Mouse (Mus musculus): Measurements from ENCODE around the gene Gm156. TPM values are rescaled to one million over a fixed set of nuclear protein-coding genes. Genes with fewer than 3 reads are reported as not detected.
"Not testable (repeated sequence)": the region's sequence is repeated elsewhere in the genome, so short reads cannot be mapped to it uniquely, and the experiment has no call there.

Gene Gm156
- polyA plus RNA-seq (2016; fragmentation: Nextera tagmentation; extraction: Ambion mirVana): not detected in 2 replicates

DNA sequence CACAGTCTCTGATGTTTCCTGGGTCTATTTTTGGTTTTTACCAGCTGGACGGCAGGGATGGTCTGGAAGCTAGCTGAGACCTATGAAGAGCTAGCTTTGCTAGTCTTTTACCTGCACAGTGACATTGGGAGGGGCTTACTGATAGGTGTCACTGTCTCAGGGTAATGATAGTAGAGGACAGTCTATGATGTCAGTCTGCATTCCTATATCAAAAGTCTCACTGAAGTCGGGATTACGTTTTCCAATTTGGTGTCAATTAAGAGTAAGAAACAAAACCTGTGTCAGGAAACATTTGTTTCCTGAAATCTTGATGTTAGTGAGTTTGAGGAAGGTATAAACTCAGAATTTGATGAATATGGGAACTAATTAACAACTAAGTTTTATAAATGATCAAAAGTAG, at the start of gene Gm156:
Gene Gm156, minus strand, starts transcription at position 101 of the 400 bp plus-strand sequence.
- not testable (repeated sequence) for ATAC-seq (ENCODE audit: insufficient number of reproducible peaks, low FRiP score); H3K4me3 ChIP-seq
- WGBS: 80% methylated on average over 3 of the region's 3 CpGs

GRCm38 (mm10) chr6:129825559-129825958, 41.5 kb upstream of the Gm156 start:
- Histone ChIP-seq H3K9me3 (replicated peaks) (peaks cover 11% of the 10 kb centered on the region), H3K27ac (ENCODE audit: poor library complexity, severe bottlenecking) (no peak overlapping the region), H3K4me1 (replicated peaks) (no peaks in the 10 kb centered on the region), H3K36me3 (no peaks in the 10 kb centered on the region), H3K9ac (no peak overlapping the region), H3K4me3 (no peak overlapping the region), H3K4me2 (no peak overlapping the region), H3K27me3 (replicated peaks) (no peaks in the 10 kb centered on the region)
- ATAC-seq (ENCODE audit: insufficient number of reproducible peaks, low FRiP score): no peak
- WGBS: 73% methylated on average over 1 of the region's 1 CpGs

More for the DNA sequence above, at the start of gene Gm156:
- H3K9ac ChIP-seq; H3K27me3 ChIP-seq (replicated peaks); H3K4me1 ChIP-seq (replicated peaks); H3K9me3 ChIP-seq (replicated peaks); H3K4me2 ChIP-seq; H3K27ac ChIP-seq (ENCODE audit: poor library complexity, severe bottlenecking); H3K36me3 ChIP-seq: not testable (repeated sequence)

DNA sequence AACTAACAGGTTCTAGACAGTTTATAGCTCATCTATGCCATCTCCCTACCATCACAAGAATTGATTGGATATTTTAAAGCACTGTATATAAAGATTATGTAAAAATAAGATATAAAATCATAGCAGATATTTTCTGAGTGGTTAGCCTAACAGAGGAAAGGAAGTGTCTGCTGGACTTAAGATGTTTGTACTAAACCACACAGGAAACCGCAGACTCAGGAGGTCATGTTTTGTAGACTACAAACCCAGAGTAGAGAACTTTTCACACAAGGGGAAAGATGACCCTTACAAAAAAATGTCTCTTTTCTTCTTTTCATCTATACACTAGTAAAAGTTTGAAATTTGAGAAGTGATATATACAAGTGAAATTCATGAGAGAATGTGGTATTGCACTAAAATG, 39.9 kb upstream of the Gm156 start:
- Histone ChIP-seq H3K9me3 (replicated peaks) (peaks cover 17% of the 10 kb centered on the region), H3K4me2 (no peak overlapping the region), H3K9ac (no peak overlapping the region), H3K27me3 (replicated peaks) (no peaks in the 10 kb centered on the region), H3K27ac (ENCODE audit: poor library complexity, severe bottlenecking) (no peak overlapping the region), H3K4me1 (replicated peaks) (no peaks in the 10 kb centered on the region), H3K4me3 (no peak overlapping the region), H3K36me3 (no peaks in the 10 kb centered on the region)
- WGBS: 68% methylated on average over 1 of the region's 1 CpGs
- ATAC-seq (ENCODE audit: insufficient number of reproducible peaks, low FRiP score): no peak

DNA sequence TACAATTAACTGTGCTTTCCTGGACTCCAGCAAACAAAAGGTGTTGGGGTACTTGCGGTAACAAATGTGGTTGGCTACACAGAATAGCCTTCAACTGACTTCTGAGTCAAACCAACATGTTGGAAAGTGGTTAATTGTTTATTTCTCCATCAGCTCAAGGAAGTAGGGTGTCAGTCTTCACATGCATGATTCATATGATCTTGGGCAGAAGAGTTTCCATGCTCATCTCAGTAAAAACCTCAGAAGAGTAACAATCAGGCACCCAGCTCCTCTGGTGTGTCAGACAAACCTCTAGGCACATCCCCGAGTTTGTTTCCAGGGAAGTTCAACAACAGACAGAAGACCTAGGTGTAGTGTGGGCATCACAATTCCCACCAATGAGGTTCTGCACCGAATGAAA, 33.7 kb upstream of the Gm156 start:
- H3K4me3 ChIP-seq: no peak overlapping the region
- no peak overlapping the region for H3K4me2 ChIP-seq
- no peak overlapping the region for H3K27ac ChIP-seq (ENCODE audit: poor library complexity, severe bottlenecking)
- ATAC-seq (ENCODE audit: insufficient number of reproducible peaks, low FRiP score): no peak
- peaks cover 8% of the 10 kb centered on the region for H3K9me3 ChIP-seq (replicated peaks)
- no peaks in the 10 kb centered on the region for H3K36me3 ChIP-seq
- no peaks in the 10 kb centered on the region for H3K27me3 ChIP-seq (replicated peaks)
- WGBS: 53% methylated on average over 3 of the region's 3 CpGs
- no peak overlapping the region for H3K9ac ChIP-seq
- H3K4me1 ChIP-seq (replicated peaks): no peaks in the 10 kb centered on the region

- WGBS: 73% methylated on average over 3 of the region's 3 CpGs
- H3K27ac ChIP-seq (ENCODE audit: poor library complexity, severe bottlenecking): no peak overlapping the region
Observed at GRCm38 (mm10) chr6:129747654-129748032, 36.4 kb downstream of the Gm156 start.

GRCm38 (mm10) chr6:129747016-129747653, 36.9 kb downstream of the Gm156 start:
- H3K4me3 ChIP-seq: no peak overlapping the region
- no peak overlapping the region for H3K9ac ChIP-seq
- no peak for ATAC-seq (ENCODE audit: insufficient number of reproducible peaks, low FRiP score)
- H3K4me2 ChIP-seq: no peak overlapping the region
- H3K36me3 ChIP-seq: no peaks in the 10 kb centered on the region
- peaks cover 10% of the 10 kb centered on the region for H3K9me3 ChIP-seq (replicated peaks)
- H3K27me3 ChIP-seq (replicated peaks): no peaks in the 10 kb centered on the region
- no peak overlapping the region for H3K27ac ChIP-seq (ENCODE audit: poor library complexity, severe bottlenecking)
- no peaks in the 10 kb centered on the region for H3K4me1 ChIP-seq (replicated peaks)
- 72% methylated on average over 4 of the region's 4 CpGs for WGBS

More at GRCm38 (mm10) chr6:129747654-129748032, 36.4 kb downstream of the Gm156 start:
- ATAC-seq (ENCODE audit: insufficient number of reproducible peaks, low FRiP score): no peak
- Histone ChIP-seq H3K36me3 (no peaks in the 10 kb centered on the region), H3K4me3 (no peak overlapping the region), H3K4me1 (replicated peaks) (no peaks in the 10 kb centered on the region), H3K9me3 (replicated peaks) (peaks cover 10% of the 10 kb centered on the region), H3K4me2 (no peak overlapping the region), H3K27me3 (replicated peaks) (no peaks in the 10 kb centered on the region), H3K9ac (no peak overlapping the region)

- no peak overlapping the region for H3K27ac ChIP-seq (ENCODE audit: poor library complexity, severe bottlenecking)
- no peaks in the 10 kb centered on the region for H3K36me3 ChIP-seq
- H3K9me3 ChIP-seq (replicated peaks): peaks cover 10% of the 10 kb centered on the region
- WGBS: 60% methylated on average over 3 of the region's 3 CpGs
- H3K4me2 ChIP-seq: no peak overlapping the region
- no peaks in the 10 kb centered on the region for H3K4me1 ChIP-seq (replicated peaks)
- no peak overlapping the region for H3K9ac ChIP-seq
- H3K4me3 ChIP-seq: no peak overlapping the region
- no peaks in the 10 kb centered on the region for H3K27me3 ChIP-seq (replicated peaks)
- ATAC-seq (ENCODE audit: insufficient number of reproducible peaks, low FRiP score): no peak
Observed at GRCm38 (mm10) chr6:129746151-129746550, 37.9 kb downstream of the Gm156 start.

- H3K9ac ChIP-seq: no peak within 1 kb of the TSS
- no peak within 1 kb of the TSS for H3K27ac ChIP-seq (ENCODE audit: poor library complexity, severe bottlenecking)
- H3K4me1 ChIP-seq (replicated peaks): no peaks in the 10 kb centered on the region
- ATAC-seq (ENCODE audit: insufficient number of reproducible peaks, low FRiP score): no peak
- H3K4me3 ChIP-seq: no peak within 1 kb of the TSS
- no peak within 1 kb of the TSS for H3K4me2 ChIP-seq
- H3K36me3 ChIP-seq: no peaks in the 10 kb centered on the region
- WGBS: 64% methylated on average over 2 of the region's 2 CpGs
- H3K27me3 ChIP-seq (replicated peaks): no peaks in the 10 kb centered on the region
- no peaks in the 10 kb centered on the region for H3K9me3 ChIP-seq (replicated peaks)
Observed at GRCm38 (mm10) chr6:129740069-129740721, 43.9 kb downstream of the Gm156 start, which contains the start of gene Klri2. Gene Klri2, minus strand, starts transcription at chr6:129740484.

GRCm38 (mm10) chr6:129736414-129736813, 47.7 kb downstream of the Gm156 start:
- Histone ChIP-seq H3K27me3 (replicated peaks) (no peaks in the 10 kb centered on the region), H3K36me3 (no peaks in the 10 kb centered on the region), H3K9me3 (replicated peaks) (no peaks in the 10 kb centered on the region), H3K4me2 (no peak overlapping the region), H3K4me1 (replicated peaks) (no peaks in the 10 kb centered on the region), H3K9ac (no peak overlapping the region), H3K27ac (ENCODE audit: poor library complexity, severe bottlenecking) (no peak overlapping the region), H3K4me3 (no peak overlapping the region)
- ATAC-seq (ENCODE audit: insufficient number of reproducible peaks, low FRiP score): no peak

DNA sequence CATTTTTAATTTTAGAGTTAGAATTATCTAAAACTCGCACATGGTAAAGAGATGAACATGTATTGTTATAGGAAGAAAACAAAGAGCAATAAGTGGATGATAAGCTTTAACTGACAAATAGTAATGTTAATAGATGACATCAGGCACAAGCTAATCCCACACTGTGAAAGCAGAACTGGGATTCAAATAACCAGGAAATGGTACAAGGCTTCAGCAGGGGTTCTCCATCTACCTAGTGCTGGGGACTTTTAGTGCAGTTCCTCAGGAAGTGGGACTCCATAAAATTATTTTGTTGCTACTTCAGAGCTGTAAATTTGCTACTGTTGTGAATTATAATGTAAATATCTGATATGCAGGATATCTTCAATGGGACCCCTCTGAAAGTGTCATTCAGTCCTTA, 56.8 kb downstream of the Gm156 start:
- Histone ChIP-seq H3K4me2 (no peak overlapping the region), H3K4me1 (replicated peaks) (no peaks in the 10 kb centered on the region), H3K9ac (no peak overlapping the region), H3K27ac (ENCODE audit: poor library complexity, severe bottlenecking) (no peak overlapping the region), H3K9me3 (replicated peaks) (no peaks in the 10 kb centered on the region), H3K4me3 (no peak overlapping the region), H3K27me3 (replicated peaks) (no peaks in the 10 kb centered on the region), H3K36me3 (no peaks in the 10 kb centered on the region)
- 71% methylated on average over 1 of the region's 1 CpGs for WGBS
- ATAC-seq (ENCODE audit: insufficient number of reproducible peaks, low FRiP score): no peak

DNA sequence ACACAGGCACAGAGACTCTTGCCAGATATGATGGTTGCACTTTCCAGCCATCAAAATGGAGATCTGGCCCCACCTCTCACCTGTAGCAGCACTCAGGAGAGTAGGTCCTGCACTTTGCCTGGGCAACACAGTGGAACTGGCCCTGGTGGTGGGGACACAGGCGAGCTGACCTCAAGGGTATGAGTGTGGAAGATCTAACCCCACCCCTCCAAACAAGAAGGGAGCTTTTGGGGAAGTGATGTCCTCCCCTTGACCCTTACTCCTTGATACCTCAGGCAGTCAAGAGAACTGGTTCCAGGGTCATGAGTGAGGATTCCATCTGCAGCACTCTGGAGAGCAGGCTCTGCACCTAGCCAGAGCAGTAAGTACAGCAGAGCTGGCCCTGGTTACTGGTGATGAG, 62.7 kb downstream of the Gm156 start:
- WGBS: 74% methylated on average over 1 of the region's 1 CpGs
- ATAC-seq (ENCODE audit: insufficient number of reproducible peaks, low FRiP score): no peak
- H3K4me1 ChIP-seq (replicated peaks): no peaks in the 10 kb centered on the region
- no peak overlapping the region for H3K4me2 ChIP-seq
- H3K9me3 ChIP-seq (replicated peaks): no peaks in the 10 kb centered on the region
- no peak overlapping the region for H3K27ac ChIP-seq (ENCODE audit: poor library complexity, severe bottlenecking)
- H3K4me3 ChIP-seq: no peak overlapping the region
- no peaks in the 10 kb centered on the region for H3K36me3 ChIP-seq
- no peaks in the 10 kb centered on the region for H3K27me3 ChIP-seq (replicated peaks)
- H3K9ac ChIP-seq: no peak overlapping the region

- Histone ChIP-seq H3K4me2 (no peak overlapping the region), H3K9ac (no peak overlapping the region), H3K4me3 (no peak overlapping the region), H3K36me3 (no peaks in the 10 kb centered on the region), H3K9me3 (replicated peaks) (no peaks in the 10 kb centered on the region), H3K27me3 (replicated peaks) (no peaks in the 10 kb centered on the region), H3K4me1 (replicated peaks) (no peaks in the 10 kb centered on the region), H3K27ac (ENCODE audit: poor library complexity, severe bottlenecking) (no peak overlapping the region)
- ATAC-seq (ENCODE audit: insufficient number of reproducible peaks, low FRiP score): no peak
- 43% methylated on average over 3 of the region's 3 CpGs for WGBS
Observed at GRCm38 (mm10) chr6:129720487-129720886, 63.6 kb downstream of the Gm156 start.
